Mouse (Mus musculus): ENCODE measurements around the gene Klk1b21. TPM values are rescaled to one million over a fixed set of nuclear protein-coding genes. Genes with fewer than 3 reads are reported as not detected.
"Not testable (repeated sequence)": the region's sequence is repeated elsewhere in the genome, so short reads cannot be mapped to it uniquely, and the experiment has no call there.

Klk1b21 gene
- not detected in 2 replicates for polyA plus RNA-seq (2015; fragmentation: Nextera tagmentation; extraction: Ambion mirVana)

GRCm38 (mm10) chr7:44102028-44102427 lies at the start of gene Klk1b21:
TSS of gene Klk1b21 (plus strand) at chr7:44102328.
- 65% methylated on average over 3 of the region's 3 CpGs for WGBS
- not testable (repeated sequence) for H3K36me3 ChIP-seq; H3K27ac ChIP-seq; H3K4me1 ChIP-seq; ATAC-seq (ENCODE audit: low FRiP score, low read depth); H3K9me3 ChIP-seq; H3K9ac ChIP-seq; H3K4me3 ChIP-seq; H3K4me2 ChIP-seq (replicated peaks); H3K27me3 ChIP-seq

- no peaks in the 10 kb centered on the region for H3K36me3 ChIP-seq
- H3K27ac ChIP-seq = no peak overlapping the region
- H3K9me3 ChIP-seq = no peaks in the 10 kb centered on the region
- no peak overlapping the region for H3K9ac ChIP-seq
- ATAC-seq (ENCODE audit: low FRiP score, low read depth) = no peak
- no peak overlapping the region for H3K4me2 ChIP-seq (replicated peaks)
- H3K4me3 ChIP-seq = no peak overlapping the region
- no peaks in the 10 kb centered on the region for H3K27me3 ChIP-seq
- no peaks in the 10 kb centered on the region for H3K4me1 ChIP-seq
- 75% methylated on average over 2 of the region's 2 CpGs for WGBS
These were observed 30.0 kb upstream of the Klk1b21 start for GRCm38 (mm10) chr7:44072117-44072516.

GRCm38 (mm10) chr7:44077703-44078102 lies 24.4 kb upstream of the Klk1b21 start:
- 0 out of 2 replicates have a peak, but pooled peaks cover under 1% of the 10 kb centered on the region for H3K9me3 ChIP-seq
- no peaks in the 10 kb centered on the region for H3K36me3 ChIP-seq
- WGBS = 38% methylated on average over 1 of the region's 1 CpGs
- ATAC-seq (ENCODE audit: low FRiP score, low read depth) = no peak
- H3K27ac ChIP-seq = no peak overlapping the region
- no peak overlapping the region for H3K4me3 ChIP-seq
- no peak overlapping the region for H3K4me2 ChIP-seq (replicated peaks)
- H3K27me3 ChIP-seq = no peaks in the 10 kb centered on the region
- H3K4me1 ChIP-seq = no peaks in the 10 kb centered on the region
- no peak overlapping the region for H3K9ac ChIP-seq

- ATAC-seq (ENCODE audit: low FRiP score, low read depth) = no peak
These were observed 6.0 kb upstream of the Klk1b21 start for GRCm38 (mm10) chr7:44096111-44096510.

GRCm38 (mm10) chr7:44112373-44112772 lies 10.2 kb downstream of the Klk1b21 start, which contains the start of gene Klk1b22:
TSS of gene Klk1b22 (plus strand) at chr7:44112673.
- no peak within 1 kb of the TSS for H3K27ac ChIP-seq
- ATAC-seq (ENCODE audit: low FRiP score, low read depth) = no peak
- H3K9me3 ChIP-seq = no peaks in the 10 kb centered on the region
- H3K4me1 ChIP-seq = no peaks in the 10 kb centered on the region
- H3K36me3 ChIP-seq = no peaks in the 10 kb centered on the region
- H3K9ac ChIP-seq = no peak within 1 kb of the TSS
- 63% methylated on average over 4 of the region's 4 CpGs for WGBS
- H3K4me2 ChIP-seq (replicated peaks) = no peak within 1 kb of the TSS
- no peaks in the 10 kb centered on the region for H3K27me3 ChIP-seq
- H3K4me3 ChIP-seq = no peak within 1 kb of the TSS

More at GRCm38 (mm10) chr7:44096111-44096510, 6.0 kb upstream of the Klk1b21 start:
- no peaks in the 10 kb centered on the region for H3K4me1 ChIP-seq
- no peak overlapping the region for H3K27ac ChIP-seq
- no peaks in the 10 kb centered on the region for H3K9me3 ChIP-seq
- H3K36me3 ChIP-seq = no peaks in the 10 kb centered on the region
- no peak overlapping the region for H3K4me2 ChIP-seq (replicated peaks)
- no peak overlapping the region for H3K4me3 ChIP-seq
- no peaks in the 10 kb centered on the region for H3K27me3 ChIP-seq
- H3K9ac ChIP-seq = no peak overlapping the region
- 93% methylated on average over 1 of the region's 1 CpGs for WGBS

- Histone ChIP-seq H3K9ac (no peak overlapping the region), H3K4me3 (no peak overlapping the region), H3K4me2 (replicated peaks) (no peak overlapping the region), H3K36me3 (no peaks in the 10 kb centered on the region), H3K27ac (no peak overlapping the region), H3K9me3 (no peaks in the 10 kb centered on the region), H3K27me3 (no peaks in the 10 kb centered on the region), H3K4me1 (no peaks in the 10 kb centered on the region)
- 88% methylated on average over 6 of the region's 6 CpGs for WGBS
- ATAC-seq (ENCODE audit: low FRiP score, low read depth) = no peak
These were observed 21.3 kb downstream of the Klk1b21 start for GRCm38 (mm10) chr7:44123445-44123844.

GRCm38 (mm10) chr7:44136467-44136866 lies 34.3 kb downstream of the Klk1b21 start, which contains the start of gene Klk1b16:
TSS of gene Klk1b16 (plus strand) at chr7:44136767.
- no peak within 1 kb of the TSS for H3K27ac ChIP-seq
- H3K4me2 ChIP-seq (replicated peaks) = no peak within 1 kb of the TSS
- H3K36me3 ChIP-seq = no peaks in the 10 kb centered on the region
- no peaks in the 10 kb centered on the region for H3K9me3 ChIP-seq
- no peaks in the 10 kb centered on the region for H3K4me1 ChIP-seq
- no peak within 1 kb of the TSS for H3K9ac ChIP-seq
- ATAC-seq (ENCODE audit: low FRiP score, low read depth) = no peak
- no peak within 1 kb of the TSS for H3K4me3 ChIP-seq
- no peaks in the 10 kb centered on the region for H3K27me3 ChIP-seq
- WGBS = 87% methylated on average over 3 of the region's 3 CpGs

Other genes with a start within 250 kb of the Klk1b21 start
- gene Klk4, start 221.2 kb upstream of the Klk1b21 start, polyA plus RNA-seq (2015; fragmentation: Nextera tagmentation; extraction: Ambion mirVana) = 0.20 and 0.27 TPM in 2 replicates
- not detected in 2 replicates for gene Klk15, start 168.6 kb upstream of the Klk1b21 start, polyA plus RNA-seq (2015; fragmentation: Nextera tagmentation; extraction: Ambion mirVana)
- gene Klk1b8, start 151.7 kb upstream of the Klk1b21 start, polyA plus RNA-seq (2015; fragmentation: Nextera tagmentation; extraction: Ambion mirVana) = not detected in 2 replicates
- not detected in 2 replicates for gene Klk1b1, start 135.6 kb upstream of the Klk1b21 start, polyA plus RNA-seq (2015; fragmentation: Nextera tagmentation; extraction: Ambion mirVana)
- gene Klk1b9, start 126.3 kb upstream of the Klk1b21 start, polyA plus RNA-seq (2015; fragmentation: Nextera tagmentation; extraction: Ambion mirVana) = not detected in 2 replicates
- gene Klk1b11, start 106.5 kb upstream of the Klk1b21 start, polyA plus RNA-seq (2015; fragmentation: Nextera tagmentation; extraction: Ambion mirVana) = not detected in 2 replicates
- gene Klk1b26, start 90.2 kb upstream of the Klk1b21 start, polyA plus RNA-seq (2015; fragmentation: Nextera tagmentation; extraction: Ambion mirVana) = not detected in 2 replicates
- gene Klk1b27, start 50.0 kb upstream of the Klk1b21 start, polyA plus RNA-seq (2015; fragmentation: Nextera tagmentation; extraction: Ambion mirVana) = not detected in 2 replicates
- gene Klk1b22, start 10.3 kb downstream of the Klk1b21 start, polyA plus RNA-seq (2015; fragmentation: Nextera tagmentation; extraction: Ambion mirVana) = not detected in 2 replicates
- gene Klk1b16, start 34.4 kb downstream of the Klk1b21 start, polyA plus RNA-seq (2015; fragmentation: Nextera tagmentation; extraction: Ambion mirVana) = not detected in 2 replicates
- not detected in 2 replicates for gene Klk1b24, start 85.9 kb downstream of the Klk1b21 start, polyA plus RNA-seq (2015; fragmentation: Nextera tagmentation; extraction: Ambion mirVana)
- not detected in 2 replicates for gene Klk1b3, start 95.9 kb downstream of the Klk1b21 start, polyA plus RNA-seq (2015; fragmentation: Nextera tagmentation; extraction: Ambion mirVana)
- gene Klk1b4, start 105.1 kb downstream of the Klk1b21 start, polyA plus RNA-seq (2015; fragmentation: Nextera tagmentation; extraction: Ambion mirVana) = not detected in 2 replicates
- not detected in 2 replicates for gene Klk1b5, start 113.6 kb downstream of the Klk1b21 start, polyA plus RNA-seq (2015; fragmentation: Nextera tagmentation; extraction: Ambion mirVana)
- not detected in 2 replicates for gene Klk1, start 123.0 kb downstream of the Klk1b21 start, polyA plus RNA-seq (2015; fragmentation: Nextera tagmentation; extraction: Ambion mirVana)
- gene Gm36864, start 133.8 kb downstream of the Klk1b21 start, polyA plus RNA-seq (2015; fragmentation: Nextera tagmentation; extraction: Ambion mirVana) = 0.17 TPM in 1 of 2 replicates, not detected in the other
- 0.78 and 0.94 TPM in 2 replicates for gene 1700028J19Rik, start 144.4 kb downstream of the Klk1b21 start, polyA plus RNA-seq (2015; fragmentation: Nextera tagmentation; extraction: Ambion mirVana)
- gene 2410002F23Rik, start 144.4 kb downstream of the Klk1b21 start, polyA plus RNA-seq (2015; fragmentation: Nextera tagmentation; extraction: Ambion mirVana) = 222 and 224 TPM in 2 replicates
- 0.14 TPM in 1 of 2 replicates, not detected in the other for gene Acp4, start 155.1 kb downstream of the Klk1b21 start, polyA plus RNA-seq (2015; fragmentation: Nextera tagmentation; extraction: Ambion mirVana)
- 1.2 TPM in 1 of 2 replicates, not detected in the other for gene Gm15517, start 159.1 kb downstream of the Klk1b21 start, polyA plus RNA-seq (2015; fragmentation: Nextera tagmentation; extraction: Ambion mirVana)
- gene Clec11a, start 204.6 kb downstream of the Klk1b21 start, polyA plus RNA-seq (2015; fragmentation: Nextera tagmentation; extraction: Ambion mirVana) = 5.6 and 6.3 TPM in 2 replicates
- 3.1 and 3.3 TPM in 2 replicates for gene Shank1, start 207.9 kb downstream of the Klk1b21 start, polyA plus RNA-seq (2015; fragmentation: Nextera tagmentation; extraction: Ambion mirVana)